Mouse (Mus musculus): Measurements from ENCODE around the gene Frmd6.

Gene Frmd6

DNA sequence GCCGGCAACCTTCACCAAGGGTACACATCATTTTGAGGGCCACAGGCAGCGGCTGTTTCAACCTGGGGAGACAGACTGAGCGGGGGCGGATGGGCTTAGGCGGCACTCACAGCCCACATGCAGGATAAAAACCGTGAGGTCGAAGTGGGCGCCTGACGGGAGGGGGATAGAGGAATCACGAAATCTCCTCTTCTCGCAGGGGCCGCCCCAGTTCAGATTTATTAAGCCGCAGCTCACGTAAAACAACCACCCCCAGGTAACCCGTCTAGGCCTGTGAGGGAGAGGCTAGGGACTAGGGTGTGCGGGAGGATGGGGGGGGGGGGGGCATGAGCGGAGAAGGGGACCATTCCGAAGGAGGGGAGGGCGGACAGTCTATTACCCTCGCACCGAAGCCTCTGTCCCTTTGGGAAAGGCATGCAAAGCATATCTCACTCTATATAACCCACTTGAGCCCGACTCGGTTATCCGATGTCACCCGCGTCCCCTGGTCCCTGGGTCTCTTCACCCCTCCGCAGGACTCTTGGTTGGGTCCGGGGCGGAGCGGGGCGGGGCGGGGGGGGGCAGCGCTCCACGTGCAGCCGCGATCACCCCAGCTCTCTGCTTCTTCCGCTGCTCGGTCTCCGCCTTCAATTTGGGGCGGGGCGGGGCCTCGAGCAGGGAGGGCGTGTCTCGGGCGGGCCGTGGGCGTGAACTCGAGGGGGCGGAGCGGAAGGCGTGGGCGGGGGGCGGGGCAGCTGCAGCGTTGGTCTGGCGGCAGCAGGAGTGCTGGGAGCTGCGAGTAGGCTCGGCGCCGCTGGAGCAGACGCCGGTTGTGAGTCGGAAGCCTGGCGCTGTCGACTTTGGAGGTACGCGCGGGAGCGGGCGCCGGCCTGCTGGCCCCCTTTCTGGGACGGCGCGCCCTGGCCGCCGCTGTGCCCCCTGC lies at the start of gene Frmd6:
TSS of gene Frmd6 (plus strand) at position 786 of the 922 bp plus-strand sequence.
- DNase-seq, result peak; percentile 93

DNA sequence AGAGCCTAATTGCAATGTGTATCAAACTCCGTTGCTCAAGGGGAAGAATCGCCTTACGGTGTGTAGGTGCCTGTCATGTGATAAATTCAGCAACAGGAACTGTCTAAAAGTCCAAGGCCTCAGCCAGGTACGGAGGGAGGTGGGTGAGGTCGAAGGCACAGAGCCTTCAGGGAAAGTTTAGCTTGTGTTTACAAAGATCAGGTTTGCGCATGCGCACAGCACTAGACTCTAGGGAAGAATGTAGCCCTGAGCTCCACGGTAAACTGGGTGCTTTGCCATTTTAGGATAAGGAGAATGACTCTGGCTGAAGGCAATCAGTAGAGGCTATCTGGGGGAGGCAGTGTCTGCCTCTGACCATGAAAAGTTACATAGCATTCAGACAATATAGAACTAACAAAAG lies 49.7 kb upstream of the Frmd6 start:
- peak; percentile 44 for DNase-seq

DNA sequence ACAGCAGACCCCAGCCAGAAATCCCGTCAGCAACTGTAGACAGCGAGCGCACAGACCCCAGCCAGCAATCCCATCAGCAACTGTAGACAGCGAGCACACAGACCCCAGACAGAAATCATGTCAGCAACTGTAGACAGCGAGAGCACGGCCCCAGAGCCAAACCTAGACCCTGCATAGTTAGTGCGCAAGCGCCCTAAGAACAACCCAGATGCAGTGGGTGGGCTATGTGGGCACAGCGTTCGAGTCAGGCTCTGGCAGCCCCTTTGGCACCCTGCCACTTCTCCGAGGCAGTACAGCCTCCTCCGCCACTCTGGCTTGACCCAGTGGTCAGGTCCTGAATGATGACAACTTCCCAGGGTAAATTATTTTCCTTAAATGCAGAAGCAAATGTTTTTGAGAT lies 48.6 kb upstream of the Frmd6 start:
- DNase-seq, result no peak

DNA sequence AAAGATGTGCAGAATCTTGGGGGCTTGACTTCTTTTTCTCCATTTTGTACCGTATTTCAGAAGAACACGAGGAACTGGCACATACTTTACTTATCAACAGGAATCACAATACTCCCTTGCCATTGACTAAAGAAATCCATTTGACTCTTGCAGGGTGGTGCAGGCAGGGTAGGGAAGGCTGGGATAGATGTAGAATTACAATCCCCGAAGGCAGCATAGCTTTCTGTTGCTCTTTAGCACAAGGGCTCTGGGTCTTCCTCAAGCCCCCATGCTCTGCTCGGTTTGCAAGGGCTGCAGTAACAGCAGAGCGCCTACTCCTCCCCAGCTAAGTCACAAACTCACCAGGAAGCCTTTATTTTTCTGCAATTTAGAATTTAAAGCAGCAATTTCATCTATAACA lies 47.8 kb upstream of the Frmd6 start:
- DNase-seq, result no peak

DNA sequence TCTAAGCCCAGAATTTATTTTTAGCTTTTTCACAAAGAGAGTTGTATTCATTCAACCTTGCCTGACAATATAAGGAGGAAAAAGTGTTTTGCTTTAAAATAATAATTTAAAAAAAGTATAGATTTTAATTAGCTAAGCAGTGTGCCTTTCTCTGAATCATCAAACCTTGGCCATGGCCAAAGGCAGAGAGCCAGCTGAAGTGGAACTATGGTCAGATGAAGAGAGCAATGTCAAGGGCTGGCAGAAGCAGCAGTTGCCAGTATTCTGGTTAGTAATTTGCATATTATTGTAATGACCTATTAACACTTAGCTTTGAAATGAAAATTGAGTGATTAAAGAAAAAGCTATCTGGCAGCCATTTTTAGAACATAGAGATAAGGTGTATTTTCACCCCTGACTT lies 47.4 kb upstream of the Frmd6 start:
- no peak for DNase-seq

DNA sequence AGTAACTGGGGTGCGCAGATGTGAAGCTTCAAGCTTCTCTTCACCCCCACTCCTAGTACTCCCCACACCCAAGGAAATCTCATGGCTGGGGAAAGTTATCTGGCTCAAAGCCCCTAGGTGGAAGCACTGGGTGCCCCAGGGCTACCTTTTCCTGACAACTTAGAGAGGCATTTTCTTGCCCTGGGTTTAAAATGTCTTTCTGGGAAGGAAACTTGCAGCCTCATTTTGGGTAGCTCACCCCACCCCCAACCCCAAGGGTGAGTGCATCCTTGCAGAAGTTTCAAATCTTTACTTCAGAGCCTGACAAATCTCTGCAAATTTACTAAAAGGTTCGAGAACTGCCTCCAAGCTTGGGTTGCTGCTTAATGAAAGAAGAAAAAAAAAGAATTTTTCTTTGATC lies 47.0 kb upstream of the Frmd6 start:
- no peak for DNase-seq

DNA sequence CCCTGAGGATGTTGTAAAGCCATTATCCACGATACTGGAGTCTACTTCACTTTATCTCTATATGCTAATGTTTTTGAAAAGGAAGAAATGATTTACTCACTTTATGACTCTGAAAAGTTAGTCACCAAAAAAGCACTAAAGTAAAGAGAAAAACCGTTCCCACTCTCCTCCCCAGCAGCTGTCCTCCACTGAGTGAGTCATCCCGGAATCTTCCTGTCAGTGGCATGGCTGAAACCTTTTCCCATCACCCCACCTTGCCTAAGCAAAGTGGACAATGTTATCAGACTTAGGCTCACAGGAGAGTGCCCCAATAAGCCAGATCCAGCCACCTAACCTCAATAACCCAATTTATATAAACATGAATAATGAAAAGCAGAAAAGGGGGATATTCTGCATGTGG lies 46.6 kb upstream of the Frmd6 start:
- DNase-seq, result no peak

DNA sequence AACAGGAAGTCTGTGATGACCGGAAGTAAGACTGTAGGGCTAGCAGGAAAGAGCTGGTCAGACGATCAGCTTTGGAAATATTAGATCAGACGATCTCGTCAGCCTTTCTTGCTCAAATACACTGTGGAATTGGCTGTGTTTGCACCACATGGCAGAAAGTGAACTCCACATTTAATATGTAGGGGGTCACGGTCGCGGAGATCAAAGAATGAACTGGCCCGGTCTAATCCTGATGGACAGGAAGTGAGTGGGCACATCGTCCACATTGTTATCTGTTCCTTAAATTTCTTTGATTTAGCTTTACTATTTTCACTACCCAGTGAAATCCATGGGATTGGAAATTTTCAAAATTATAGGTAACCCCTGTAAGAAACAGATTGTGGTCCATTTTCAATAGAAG lies 42.3 kb upstream of the Frmd6 start:
- DNase-seq, result no peak

DNA sequence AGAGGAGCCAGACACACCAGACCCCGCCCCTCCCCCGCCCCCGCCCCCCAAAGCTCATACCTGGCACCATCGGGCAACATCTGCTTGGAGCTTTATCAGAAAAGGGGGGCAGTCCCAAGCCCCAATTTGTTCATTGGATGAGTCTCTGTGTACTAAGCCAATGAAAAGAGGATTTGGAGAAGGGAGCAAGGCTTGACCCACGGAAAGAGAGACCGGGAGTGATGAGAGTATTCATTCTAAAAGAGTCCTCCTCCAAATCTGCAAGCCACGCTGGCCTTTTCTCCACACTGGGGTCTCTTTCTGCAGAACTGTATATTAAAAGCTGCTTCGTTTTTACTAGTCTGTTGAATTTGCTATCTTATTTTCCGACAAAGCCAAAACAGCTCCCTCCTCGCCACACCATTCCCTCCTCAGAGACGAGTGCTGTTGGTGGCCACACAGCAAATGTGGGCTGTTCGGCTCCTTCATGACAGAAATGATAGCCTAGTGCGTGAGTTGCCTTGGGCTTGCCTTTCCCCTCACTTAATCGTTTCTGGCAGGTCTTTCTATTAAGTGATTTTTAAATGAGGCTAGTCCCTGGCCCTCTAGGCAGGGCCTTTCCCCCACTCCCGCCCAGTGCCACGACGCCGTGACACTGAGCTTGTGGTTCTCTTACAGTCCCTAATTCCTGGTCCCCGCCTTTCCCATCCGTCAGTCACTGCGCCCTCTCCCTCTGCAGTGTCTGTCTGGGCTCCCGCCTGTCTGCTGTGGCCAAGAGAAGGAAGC lies 41.7 kb upstream of the Frmd6 start:
- DNase-seq, result peak; percentile 30 to 55

DNA sequence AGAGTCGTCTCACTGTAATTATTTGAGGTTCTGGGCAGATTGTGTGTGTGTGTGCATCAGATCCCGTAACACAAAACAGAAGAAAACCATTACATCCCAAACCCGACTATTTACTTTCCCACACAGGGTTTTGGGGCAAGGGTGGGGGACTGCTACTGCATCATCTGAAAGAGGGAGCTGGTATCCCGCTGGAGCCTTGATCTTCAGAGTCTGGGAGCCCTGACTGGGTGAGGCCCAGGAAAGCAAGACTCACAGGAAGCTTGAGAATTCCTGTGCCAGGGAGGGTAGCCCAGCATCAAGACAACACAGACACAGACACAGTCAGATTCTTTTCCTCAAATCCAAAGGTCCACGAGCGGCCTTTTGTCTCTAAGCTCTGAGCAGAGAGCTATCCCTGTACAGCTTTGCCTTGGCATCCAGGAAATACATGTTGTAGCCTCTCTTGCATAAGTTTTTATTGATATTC lies 41.0 kb upstream of the Frmd6 start:
- DNase-seq, result peak in 1 of 2 experiments; percentile 42

DNA sequence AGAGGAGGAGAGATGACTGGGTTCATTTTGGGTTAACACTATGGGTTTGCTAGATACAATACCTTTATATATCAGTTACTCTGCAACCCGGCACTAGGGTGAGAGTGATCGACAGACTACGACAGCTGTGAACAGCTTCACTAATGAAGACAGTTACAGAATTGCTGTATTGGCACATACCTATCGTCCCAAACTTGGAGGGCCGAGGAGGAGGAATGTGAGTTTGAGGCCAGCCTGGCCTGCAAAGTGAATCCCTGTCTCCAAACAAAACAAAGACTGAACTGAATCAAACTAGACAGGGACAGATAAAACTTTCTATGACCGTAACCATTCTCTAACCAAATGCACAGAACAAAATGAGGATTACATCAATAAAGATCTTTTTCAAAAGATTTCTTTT lies 36.0 kb upstream of the Frmd6 start:
- DNase-seq, result no peak

DNA sequence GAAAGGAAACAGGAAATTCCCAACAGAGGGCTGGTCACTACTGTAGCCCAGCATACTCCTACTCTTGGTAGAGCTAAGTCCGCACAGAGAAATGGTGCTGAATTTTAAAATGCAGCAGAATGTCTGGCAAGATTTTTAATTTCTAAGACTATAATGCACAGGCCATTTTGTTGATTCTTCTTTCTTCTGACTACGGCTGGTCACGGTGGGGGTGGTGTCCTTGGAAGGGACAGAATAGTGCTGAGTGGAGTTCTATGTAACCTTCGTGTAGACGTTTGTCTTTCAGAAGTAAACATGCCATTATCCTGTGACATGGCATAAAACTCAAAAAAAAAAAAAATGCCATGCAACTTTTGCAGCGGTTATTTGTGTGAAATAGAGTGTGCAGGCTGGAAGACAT lies 32.0 kb upstream of the Frmd6 start:
- no peak for DNase-seq

DNA sequence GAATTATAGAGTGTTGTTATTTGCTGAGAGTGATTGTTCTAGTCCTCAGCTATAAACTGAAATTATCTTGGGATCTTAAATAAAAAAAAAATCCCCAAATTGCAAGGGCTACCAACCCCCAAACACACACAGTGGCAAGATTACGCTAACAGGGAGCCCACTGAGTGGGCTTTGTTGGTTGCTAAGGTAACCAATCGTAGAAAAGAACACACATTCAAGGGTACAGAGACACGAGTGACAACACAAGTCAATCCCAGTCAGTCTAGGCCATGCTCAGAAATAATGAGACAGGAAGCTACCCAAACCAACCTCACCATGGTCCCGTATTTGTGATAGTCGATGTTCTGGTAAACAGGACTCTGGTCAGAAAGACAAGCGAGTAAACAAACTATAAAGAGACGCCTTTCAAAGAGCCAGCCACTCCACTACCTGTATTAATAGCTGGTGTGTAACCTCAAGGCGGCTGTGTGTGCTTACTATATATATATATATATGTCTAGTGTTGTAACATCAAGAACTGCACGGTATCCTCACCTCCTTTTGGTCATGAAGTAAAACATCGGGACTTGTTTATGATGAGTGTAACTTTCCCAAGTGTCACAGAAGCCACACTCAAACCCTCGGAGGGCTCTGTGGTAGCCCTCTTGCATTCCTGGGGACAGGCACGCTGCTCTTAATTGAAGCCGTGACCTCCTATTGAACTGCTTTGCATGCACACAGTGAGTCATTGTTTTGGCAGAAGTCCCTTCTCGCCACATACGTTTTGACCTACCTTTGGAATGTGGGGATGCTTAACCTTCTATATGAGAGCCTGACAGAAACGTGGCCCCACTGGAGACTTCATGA lies 30.5 kb upstream of the Frmd6 start:
- DNase-seq, result peak; percentile 51 to 72

DNA sequence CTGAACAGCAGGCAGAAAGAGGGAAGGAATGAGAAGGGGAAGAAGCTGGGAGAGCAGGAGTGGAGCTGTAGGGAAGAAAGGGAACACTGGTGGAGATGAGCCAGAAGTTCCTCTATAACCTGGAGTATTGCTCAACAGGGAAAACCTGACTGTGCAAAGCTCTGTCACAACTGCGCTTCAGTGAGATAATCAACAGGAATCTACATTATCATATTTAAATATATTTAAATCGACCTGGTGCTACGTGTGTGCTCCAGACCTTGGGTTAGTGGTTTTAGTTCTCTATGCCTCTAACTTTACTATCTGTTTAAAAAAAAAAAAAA lies 30.0 kb upstream of the Frmd6 start:
- DNase-seq, result no peak

DNA sequence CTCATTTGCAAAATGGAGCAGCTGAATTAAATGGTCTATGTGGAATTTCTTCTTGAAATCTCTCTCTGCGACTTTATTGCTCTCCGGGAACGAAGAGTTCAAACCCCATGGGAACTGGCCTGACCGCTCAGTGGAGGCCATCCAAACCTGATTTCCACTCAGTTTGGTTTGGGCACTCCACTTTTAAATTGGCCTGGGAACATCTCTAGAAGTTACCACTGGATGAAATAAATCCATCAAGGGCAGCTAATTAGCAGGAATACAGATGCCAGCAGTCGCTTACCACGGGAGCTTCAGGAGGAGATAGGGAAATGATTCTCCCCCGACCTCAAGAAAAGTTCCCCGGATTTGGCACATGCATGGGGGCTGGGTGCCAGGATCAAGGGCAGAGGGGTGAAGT lies 26.8 kb upstream of the Frmd6 start:
- DNase-seq, result no peak

DNA sequence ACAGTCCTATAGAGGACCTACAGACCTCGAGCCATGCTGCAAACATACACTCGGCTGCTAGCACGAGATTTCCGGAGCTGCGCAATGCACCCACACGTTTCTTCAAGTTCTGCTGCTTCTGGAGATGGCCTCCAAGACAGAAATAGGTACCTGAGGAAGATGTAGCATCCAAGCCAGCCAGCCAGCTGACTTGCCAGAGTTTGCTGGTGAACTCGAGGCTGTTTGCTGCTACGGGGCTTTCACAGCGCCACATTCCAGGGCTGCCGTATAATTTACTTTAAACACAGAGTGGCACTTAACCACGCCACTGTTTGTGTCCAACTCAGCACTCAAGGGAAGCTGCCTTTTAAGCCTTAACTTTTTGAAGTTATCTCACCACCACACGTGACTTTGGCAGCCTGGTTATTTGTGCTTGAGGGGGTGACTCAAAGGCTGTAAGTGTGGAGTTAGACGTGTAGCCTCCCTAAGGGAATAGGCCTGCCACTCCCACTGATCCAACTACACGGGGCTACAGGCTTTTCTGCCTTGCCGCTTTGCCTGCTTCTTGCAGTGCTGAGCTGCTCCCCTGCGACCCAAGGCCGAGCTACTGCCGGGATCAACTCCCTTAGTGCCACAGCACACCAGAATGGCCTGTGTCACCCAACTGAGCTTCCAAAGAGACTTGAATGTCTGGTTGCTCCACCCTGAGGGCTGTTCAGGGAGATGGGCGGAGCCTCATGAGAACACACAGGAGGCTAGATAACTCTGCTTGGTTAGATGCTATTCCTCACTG lies 25.9 kb upstream of the Frmd6 start:
- peak; percentile 83 to 89 for DNase-seq

DNA sequence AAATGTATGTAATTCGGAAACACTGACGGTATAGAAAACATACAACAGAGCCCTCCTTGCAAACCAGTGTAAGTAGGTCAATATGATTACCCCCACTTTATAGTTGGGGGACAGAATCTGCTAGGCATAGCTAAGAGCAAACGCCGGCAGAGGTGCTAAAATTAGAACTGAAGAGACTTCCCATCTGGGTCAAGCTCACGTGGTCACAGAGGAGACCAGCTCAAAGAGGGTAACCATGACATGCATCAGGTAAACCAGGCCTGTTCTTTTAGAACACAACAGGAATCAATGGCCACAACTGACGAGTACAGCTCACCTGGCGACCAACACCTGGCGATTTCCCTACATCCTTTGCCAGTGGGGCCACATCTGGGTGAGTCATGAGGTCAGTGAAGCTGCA lies 25.2 kb upstream of the Frmd6 start:
- no peak for DNase-seq

DNA sequence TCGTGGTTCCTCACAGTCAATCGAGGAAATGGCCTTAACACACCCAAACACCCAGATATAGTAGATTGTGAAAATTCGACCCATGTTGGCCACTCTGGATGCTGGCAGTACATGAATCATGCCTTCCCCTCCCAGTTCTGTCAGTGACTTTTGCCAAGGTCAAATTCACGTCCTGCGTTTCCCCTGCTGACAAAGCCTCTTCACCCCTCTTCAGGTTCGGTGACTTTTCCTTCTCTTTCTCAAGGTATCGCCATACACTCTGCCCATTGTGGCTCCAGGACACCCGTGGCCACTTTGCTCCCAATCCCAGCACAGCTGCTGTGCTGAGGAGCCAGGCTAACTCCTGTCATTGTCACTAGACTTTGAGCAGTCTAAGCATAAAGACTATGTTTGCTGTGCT lies 24.0 kb upstream of the Frmd6 start:
- DNase-seq, result no peak

DNA sequence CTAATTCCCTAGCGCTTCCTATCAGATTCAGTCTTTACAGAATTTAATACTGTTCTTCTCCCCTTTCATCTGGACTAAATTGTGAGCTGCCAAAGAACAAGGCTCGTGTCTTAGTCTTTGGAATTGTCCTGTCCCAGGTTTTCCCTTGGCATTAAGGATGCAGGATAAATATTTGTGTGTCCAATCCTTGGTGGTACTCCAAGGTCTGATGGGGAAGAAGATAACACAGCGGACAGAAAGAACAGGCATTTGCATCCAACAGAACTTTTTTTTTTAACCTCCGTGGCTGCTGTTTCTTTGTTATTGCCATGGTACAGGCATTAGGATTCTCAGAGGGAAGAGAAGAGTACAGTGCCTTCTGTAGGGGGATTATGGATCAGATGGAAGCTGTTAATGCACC lies 21.8 kb upstream of the Frmd6 start:
- DNase-seq, result peak in 1 of 2 experiments; percentile 78

DNA sequence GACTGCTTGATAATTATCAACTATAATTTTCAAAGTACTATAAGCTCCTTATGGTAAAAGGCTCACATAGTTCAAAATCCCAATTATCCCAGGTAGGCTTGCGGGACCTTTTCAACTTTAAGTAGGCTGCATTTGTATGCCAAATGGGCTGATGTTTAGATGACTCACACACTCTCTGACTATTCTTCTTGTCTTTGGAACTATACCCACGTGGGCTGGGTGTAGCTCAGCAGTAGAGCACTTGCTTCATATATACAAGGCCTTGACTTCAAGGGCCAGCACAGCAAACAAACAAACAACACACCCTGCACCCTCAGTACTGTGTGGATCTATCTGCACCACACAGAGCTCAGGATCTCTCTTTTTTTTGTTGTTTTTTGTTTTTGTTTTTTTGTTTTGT lies 20.3 kb upstream of the Frmd6 start:
- no peak for DNase-seq

DNA sequence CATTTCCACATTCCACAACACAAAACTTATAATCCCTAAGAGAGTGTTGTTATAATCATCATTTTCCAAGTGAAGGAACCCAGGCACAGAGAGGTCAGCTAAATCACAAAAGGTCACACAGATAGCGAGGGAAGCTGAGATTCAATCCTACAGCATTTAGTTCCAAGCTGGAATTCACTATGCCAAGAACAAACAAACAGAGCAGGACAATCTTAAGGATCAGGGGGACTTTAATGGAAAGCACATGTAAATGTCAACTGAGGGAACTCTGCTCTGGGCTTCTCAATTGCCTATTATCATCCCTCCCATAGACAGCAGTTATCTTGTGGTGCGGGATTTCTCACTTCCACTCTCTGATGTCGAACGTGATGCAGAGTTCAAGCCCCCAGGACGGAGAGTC lies 17.8 kb upstream of the Frmd6 start:
- DNase-seq, result no peak

DNA sequence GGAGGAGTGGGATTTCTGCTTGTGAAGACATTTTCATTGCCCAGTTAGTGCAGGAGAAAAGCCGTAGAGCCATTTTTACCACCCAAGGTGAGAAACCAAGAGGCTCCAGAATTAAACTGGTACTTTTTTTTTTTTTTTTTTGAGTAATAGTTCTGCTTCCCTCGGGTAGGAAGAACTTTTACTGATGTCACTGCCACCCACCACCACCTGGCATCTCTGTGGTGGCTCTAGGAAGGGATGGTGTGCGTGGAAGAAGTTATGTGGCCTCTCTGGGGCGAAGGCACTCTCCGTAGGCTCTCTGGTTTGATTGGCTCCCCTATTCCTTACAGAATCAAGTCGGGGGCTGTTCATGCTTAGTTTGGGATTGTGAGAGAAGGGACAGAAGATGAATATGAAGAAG lies 17.3 kb upstream of the Frmd6 start:
- no peak for DNase-seq

Measured in lung, adult 18-20 months (tissue).